Comparison of ENCODE assay signal across 11 mouse cellular contexts in the genomic region with DNA sequence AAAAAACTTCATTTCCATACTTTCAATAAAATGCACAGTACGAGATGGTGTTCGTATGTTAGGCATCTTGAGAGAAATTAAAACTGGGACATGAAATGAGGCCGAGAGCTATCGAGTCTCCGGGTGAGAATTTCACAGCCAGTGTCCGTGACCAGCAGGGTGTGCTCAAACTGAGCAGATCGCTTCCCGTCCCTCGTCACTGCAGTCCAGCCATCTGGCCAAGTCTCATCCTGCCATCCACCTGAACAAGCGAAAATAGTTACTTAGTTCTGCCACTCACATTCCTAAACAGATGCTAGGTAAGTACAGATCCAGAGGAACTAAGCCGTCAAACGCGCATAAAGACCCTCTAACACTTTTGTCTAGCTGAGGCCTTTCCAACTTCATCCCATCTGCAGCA. TPM values are rescaled to one million over a fixed set of nuclear protein-coding genes. Genes with fewer than 3 reads are reported as not detected.
DNase-seq lines count a peak whose midpoint lies in the region; ATAC-seq and TF ChIP-seq lines count a peak whose summit lies in the region.
"Had no signal": no experiment of that assay in that cellular context is flagged by ENCODE, and none has a peak within 500 bp of the region (broad histone marks: within the 10 kb centered on the region; RNA-seq: fewer than 3 reads in every experiment).

No protein-coding gene starts in this region.

- H3K4me3 ChIP-seq in kidney, postnatal 0 days (replicated peaks; ENCODE audit: low read depth, low read length) = no peak overlapping the region
- no peak overlapping the region for H3K4me3 ChIP-seq in cerebellum, adult 2 months (replicated peaks; ENCODE audit: insufficient read depth, low read depth, low read length)
- H3K4me3 ChIP-seq: heart, embryonic 15.5 days; liver, embryonic 15.5 days had no signal

- no peak for TF ChIP-seq POLR2A in cerebellum, adult 2 months (IDR thresholded peaks at IDR 0.05; ENCODE audit: borderline replicate concordance, insufficient read depth, low read length)

- no peaks in the 10 kb centered on the region for H3K27me3 ChIP-seq in kidney, postnatal 0 days (ENCODE audit: insufficient read depth, low read length)
- H3K27me3 ChIP-seq in cerebellum, adult 2 months (ENCODE audit: control insufficient read depth, insufficient read depth, low read length) = no peaks in the 10 kb centered on the region
- H3K27me3 ChIP-seq: heart, embryonic 15.5 days; liver, embryonic 15.5 days had no signal

- H3K4me1 ChIP-seq in kidney, postnatal 0 days (replicated peaks; ENCODE audit: insufficient read depth, low read length) = no peaks in the 10 kb centered on the region
- peaks cover 7% of the 10 kb centered on the region for H3K4me1 ChIP-seq in cerebellum, adult 2 months (ENCODE audit: control insufficient read depth, insufficient read depth, low read length)
- H3K4me1 ChIP-seq: heart, embryonic 15.5 days had no signal

- DNase-seq in kidney, postnatal 0 days (ENCODE audit: low spot score) = no peak
- no peak for DNase-seq in kidney, postnatal 14 days
- DNase-seq in brain, adult 2 months (ENCODE audit: low read depth, low spot score) = peak; percentile 88
- DNase-seq in cerebellum, adult 2 months = peak; percentile 77 to 82
- DNase-seq in retina, embryonic 14.5 days (ENCODE audit: low spot score) = peak; percentile 42
- no peak for DNase-seq in kidney, adult 8-10 months
- DNase-seq: kidney, adult 18-20 months; thymus, postnatal 4 days had no signal

- H3K9me3 ChIP-seq in kidney, postnatal 0 days (replicated peaks; ENCODE audit: low read length) = no peaks in the 10 kb centered on the region
- H3K9me3 ChIP-seq: heart, embryonic 15.5 days; liver, embryonic 15.5 days had no signal

- peaks cover 39% of the 10 kb centered on the region; the same call in 1 of the 2 replicates for H3K36me3 ChIP-seq in kidney, postnatal 0 days (ENCODE audit: insufficient read depth, low read length)

- 76% methylated on average over 13 of the region's 13 CpGs for WGBS in kidney, postnatal 0 days
- 13% methylated on average over 13 of the region's 13 CpGs for WGBS in cerebellum, adult 2 months

- no peak overlapping the region for H3K9ac ChIP-seq in kidney, postnatal 0 days (ENCODE audit: low read depth, low read length)
- H3K9ac ChIP-seq: heart, embryonic 15.5 days; liver, embryonic 15.5 days had no signal

- TF ChIP-seq CTCF in kidney, postnatal 0 days (IDR thresholded peaks at IDR 0.05; ENCODE audit: low read depth) = peak; percentile 49; the same call in 1 of the 2 replicates
- peak; percentile 87 for TF ChIP-seq CTCF in cerebellum, adult 2 months (IDR thresholded peaks at IDR 0.05; ENCODE audit: borderline replicate concordance, insufficient read depth, low read depth, low read length)

- no peak for ATAC-seq in kidney, postnatal 0 days (replicated peaks; ENCODE audit: low FRiP score, low read depth)
- ATAC-seq in megakaryocyte, adult 5-6 weeks (ENCODE audit: poor library complexity, severe bottlenecking) = no peak

- no peak overlapping the region for H3K27ac ChIP-seq in kidney, postnatal 0 days
- H3K27ac ChIP-seq in cerebellum, adult 2 months (ENCODE audit: insufficient read depth, low read length) = no peak overlapping the region
- H3K27ac ChIP-seq: heart, embryonic 15.5 days; liver, embryonic 15.5 days had no signal

- no peak overlapping the region for H3K4me2 ChIP-seq in kidney, postnatal 0 days (ENCODE audit: low read length)
- H3K4me2 ChIP-seq: heart, embryonic 15.5 days; liver, embryonic 15.5 days had no signal

RNA-seq across cellular contexts. Expression of a gene that starts 17.4 kb away (rescaled TPM):
- polyA plus RNA-seq in kidney, postnatal 0 days (2015; fragmentation: Nextera tagmentation; extraction: Ambion mirVana) = 280 and 288 TPM in 2 replicates
- polyA plus RNA-seq in cerebellum, adult 2 months (2012; rRNA removed) = 84.3 and 84.6 TPM in 2 replicates
- total RNA-seq in megakaryocyte, adult 5-6 weeks (2015) = 67.0 and 85.0 TPM in 2 replicates
- total RNA-seq in megakaryocyte, adult 5-6 weeks (2017) = 67.1 and 71.1 TPM in 2 replicates

RNA-seq across cellular contexts. Expression of a gene that starts 29.1 kb away (rescaled TPM):
- 40.2 and 41.4 TPM in 2 replicates for polyA plus RNA-seq in kidney, postnatal 0 days (2015; fragmentation: Nextera tagmentation; extraction: Ambion mirVana)
- polyA plus RNA-seq in cerebellum, adult 2 months (2012; rRNA removed) = 43.1 and 45.3 TPM in 2 replicates
- 20.9 and 24.0 TPM in 2 replicates for total RNA-seq in megakaryocyte, adult 5-6 weeks (2015)
- 28.5 and 36.9 TPM in 2 replicates for total RNA-seq in megakaryocyte, adult 5-6 weeks (2017)

RNA-seq across cellular contexts. Expression of a gene that starts 45.0 kb away (rescaled TPM):
- polyA plus RNA-seq in kidney, postnatal 0 days (2015; fragmentation: Nextera tagmentation; extraction: Ambion mirVana) = not detected in 2 replicates
- polyA plus RNA-seq in cerebellum, adult 2 months (2012; rRNA removed) = not detected in 2 replicates
- not detected in 2 replicates for total RNA-seq in megakaryocyte, adult 5-6 weeks (2015)
- total RNA-seq in megakaryocyte, adult 5-6 weeks (2017) = not detected in 2 replicates
- polyA plus RNA-seq: heart, embryonic 15.5 days; liver, embryonic 15.5 days had no signal

Comparison
In these comparisons a context has a peak if more than half of its experiments do, and no peak if none do; other contexts are left out.
1. DNase-seq: peak in brain, adult 2 months (single experiment), cerebellum, adult 2 months (2 of 2) and retina, embryonic 14.5 days (single experiment); none in kidney, postnatal 0 days (single experiment), kidney, postnatal 14 days (single experiment) and kidney, adult 8-10 months (0 of 2).